Mouse (Mus musculus) MEL (cell line): ENCODE data around the gene Esrra.

ENCODE experiments used
- BHLHE40 ChIP-seq: IDR thresholded peaks from 2 replicates; pipeline ENCODE4 v1.6.1; 2012; ENCODE audit warnings: low read depth, mild to moderate bottlenecking, inconsistent platforms, low read length, improper control_type of control experiment, borderline replicate concordance
- CHD2 ChIP-seq: IDR thresholded peaks from 2 replicates; pipeline ENCODE4 v1.6.1; 2011; ENCODE audit warnings: low read length, improper control_type of control experiment
- CTCF ChIP-seq, 3 experiments: IDR thresholded peaks in 2 of 3; conservative IDR thresholded peaks in 1 of 3; 2 replicates each; pipeline ENCODE4 v1.5.1; 2011 to 2012; ENCODE audit warnings: low read length in 3 of 3, low read depth in 2 of 3, mild to moderate bottlenecking in 2 of 3, improper control_type of control experiment in 1 of 3, inconsistent platforms in 1 of 3, mixed read lengths in 1 of 3, moderate library complexity in 1 of 3; ENCODE audit not compliant: control insufficient read depth in 1 of 3, insufficient read depth in 1 of 3, poor library complexity in 1 of 3, severe bottlenecking in 1 of 3
- GABPA ChIP-seq: IDR thresholded peaks from 2 replicates; pipeline ENCODE4 v1.6.1; 2012; ENCODE audit warnings: low read depth, mild to moderate bottlenecking, inconsistent platforms, low read length, improper control_type of control experiment, moderate library complexity
- HCFC1 ChIP-seq: IDR thresholded peaks from 2 replicates; pipeline ENCODE4 v1.6.1; 2012; ENCODE audit warnings: low read depth, mild to moderate bottlenecking, inconsistent platforms, low read length, improper control_type of control experiment, moderate library complexity
- MAX ChIP-seq: IDR thresholded peaks from 2 replicates; pipeline ENCODE4 v1.6.1; 2011; ENCODE audit warnings: low read length, improper control_type of control experiment
- MEF2A ChIP-seq: IDR thresholded peaks from 2 replicates; pipeline ENCODE4 v1.6.1; 2014; ENCODE audit warnings: low read depth, mild to moderate bottlenecking, inconsistent platforms, low read length, improper control_type of control experiment; ENCODE audit not compliant: poor library complexity, insufficient replicate concordance, severe bottlenecking; ENCODE audit errors: extremely low read depth
- POLR2A ChIP-seq, 2 experiments: IDR thresholded peaks; 2 replicates each; pipeline ENCODE4 v1.6.1; 2011 to 2012; ENCODE audit warnings: low read length in 2 of 2, mild to moderate bottlenecking in 2 of 2, control low read depth in 1 of 2, improper control_type of control experiment in 1 of 2, low read depth in 1 of 2, moderate library complexity in 1 of 2; ENCODE audit not compliant: control insufficient read depth in 1 of 2, insufficient read depth in 1 of 2, poor library complexity in 1 of 2
- RAD21 ChIP-seq: IDR thresholded peaks from 2 replicates; pipeline ENCODE4 v1.6.1; 2011; ENCODE audit warnings: mild to moderate bottlenecking, low read depth, low read length, improper control_type of control experiment
- SMC3 ChIP-seq: IDR thresholded peaks from 2 replicates; pipeline ENCODE4 v1.6.1; 2011; ENCODE audit warnings: low read depth, low read length, improper control_type of control experiment
- TAL1 ChIP-seq: IDR thresholded peaks from 2 replicates; pipeline ENCODE4 v1.6.1; 2012; ENCODE audit warnings: mild to moderate bottlenecking, inconsistent platforms, low read length, moderate library complexity, mixed read lengths
- ZC3H11A ChIP-seq: IDR thresholded peaks from 2 replicates; pipeline ENCODE4 v1.6.1; 2012; ENCODE audit warnings: low read depth, mild to moderate bottlenecking, inconsistent platforms, low read length, improper control_type of control experiment

DNA sequence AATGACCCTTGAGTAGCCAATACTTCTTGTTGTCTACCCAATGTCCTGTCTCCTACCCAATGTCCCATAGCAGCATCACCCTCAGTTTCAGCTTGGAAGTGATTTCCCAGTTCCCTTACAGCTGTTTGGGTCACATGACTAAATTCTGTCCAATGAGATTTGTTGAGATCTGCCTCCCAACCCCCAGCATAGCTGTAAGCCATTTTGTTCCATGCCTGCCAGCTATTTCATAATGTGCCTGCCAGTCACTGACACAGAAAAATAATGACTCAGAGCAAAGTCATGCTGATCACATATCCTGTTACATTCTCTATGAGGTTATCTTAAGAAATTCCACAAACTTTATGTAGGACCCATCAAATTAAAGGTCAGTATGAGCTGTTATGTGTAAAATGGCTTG, 44.8 kb downstream of the Esrra start:
- TF ChIP-seq CTCF (IDR thresholded peaks at IDR 0.05 in 2 of 3, conservative IDR thresholded peaks at IDR 0.05 in 1 of 3; ENCODE audit: control insufficient read depth in 1 of 3, insufficient read depth in 1 of 3, low read depth in 2 of 3, low read length in 3 of 3, poor library complexity in 1 of 3, severe bottlenecking in 1 of 3) = no peak
- TF ChIP-seq TAL1 = no peak
- no peak for TF ChIP-seq CHD2
- no peak for TF ChIP-seq BHLHE40
- no peak for TF ChIP-seq MAX
- no peak for TF ChIP-seq POLR2A (IDR thresholded peaks at IDR 0.05; ENCODE audit: control insufficient read depth in 1 of 2, insufficient read depth in 1 of 2, low read depth in 1 of 2, low read length in 2 of 2, poor library complexity in 1 of 2)
- no peak for TF ChIP-seq ZC3H11A
- TF ChIP-seq HCFC1 = no peak
- no peak for TF ChIP-seq GABPA
- no peak for TF ChIP-seq RAD21
- TF ChIP-seq MEF2A = no peak
- no peak for TF ChIP-seq SMC3
